Mouse (Mus musculus) MEL (cell line): ENCODE measurements around the gene Mapk8ip3. TPM values are rescaled to one million over a fixed set of nuclear protein-coding genes. Genes with fewer than 3 reads are reported as not detected.

ENCODE experiments used
- DNase-seq: peaks from one replicate; pipeline ENCODE4 v3.0.0; 2011; ENCODE audit warnings: low read depth, low spot score
- H3K27ac ChIP-seq: 2 replicates; pipeline ENCODE4 v1.5.1; 2012; ENCODE audit warnings: low read depth, mild to moderate bottlenecking, control low read depth, low read length, moderate library complexity; ENCODE audit not compliant: control insufficient read depth
- H3K27me3 ChIP-seq, 2 experiments: fragments of 150-350 bp in 1 of 2; sonication (generic) in 1 of 2; 2 replicates each; pipeline ENCODE4 v1.6.1; 2012; ENCODE audit warnings: low read length in 2 of 2, mild to moderate bottlenecking in 2 of 2, improper control_type of control experiment in 1 of 2, moderate library complexity in 1 of 2; ENCODE audit not compliant: insufficient read depth in 2 of 2, control insufficient read depth in 1 of 2
- H3K36me3 ChIP-seq, 2 experiments: 2 replicates each; pipeline ENCODE4 v1.6.1; 2012 to 2014; ENCODE audit warnings: low read length in 2 of 2, improper control_type of control experiment in 1 of 2, inconsistent platforms in 1 of 2, mild to moderate bottlenecking in 1 of 2; ENCODE audit not compliant: insufficient read depth in 2 of 2, control insufficient read depth in 1 of 2
- H3K4me1 ChIP-seq, 2 experiments: fragments of 150-350 bp in 1 of 2; sonication (generic) in 1 of 2; 2 replicates each; pipeline ENCODE4 v1.6.1; 2012; ENCODE audit warnings: low read length in 2 of 2, improper control_type of control experiment in 1 of 2, mild to moderate bottlenecking in 1 of 2; ENCODE audit not compliant: insufficient read depth in 2 of 2, control insufficient read depth in 1 of 2
- H3K4me3 ChIP-seq, 2 experiments: fragments of 150-350 bp in 1 of 2; sonication (generic) in 1 of 2; 2 replicates each; pipeline ENCODE4 v1.5.1; 2012; ENCODE audit warnings: low read depth in 2 of 2, low read length in 2 of 2, mild to moderate bottlenecking in 2 of 2, moderate library complexity in 2 of 2, control low read depth in 1 of 2, improper control_type of control experiment in 1 of 2; ENCODE audit not compliant: control insufficient read depth in 1 of 2, insufficient read depth in 1 of 2
- H3K79me2 ChIP-seq: 2 replicates; pipeline ENCODE4 v1.6.1; 2012; ENCODE audit warnings: mild to moderate bottlenecking, low read length, moderate library complexity; ENCODE audit not compliant: control insufficient read depth, poor library complexity, insufficient read depth
- H3K9ac ChIP-seq: 2 replicates; pipeline ENCODE4 v1.6.1; 2012; ENCODE audit warnings: low read depth, mild to moderate bottlenecking, control low read depth, low read length, moderate library complexity; ENCODE audit not compliant: control insufficient read depth, poor library complexity, severe bottlenecking
- H3K9me3 ChIP-seq: fragments of 150-350 bp; sonication (generic); replicated peaks from 2 replicates; pipeline ENCODE4 v1.6.1; 2012; ENCODE audit warnings: mild to moderate bottlenecking, low read length, improper control_type of control experiment, moderate library complexity; ENCODE audit not compliant: insufficient read depth
- BHLHE40 ChIP-seq: IDR thresholded peaks from 2 replicates; pipeline ENCODE4 v1.6.1; 2012; ENCODE audit warnings: low read depth, mild to moderate bottlenecking, inconsistent platforms, low read length, improper control_type of control experiment, borderline replicate concordance
- E2F4 ChIP-seq: IDR thresholded peaks from 2 replicates; pipeline ENCODE4 v1.6.1; 2011; ENCODE audit warnings: low read depth, low read length, improper control_type of control experiment, borderline replicate concordance
- ETS1 ChIP-seq: IDR thresholded peaks from 2 replicates; pipeline ENCODE4 v1.6.1; 2012; ENCODE audit warnings: low read depth, mild to moderate bottlenecking, inconsistent platforms, low read length, improper control_type of control experiment, moderate library complexity
- JUND ChIP-seq: IDR thresholded peaks from 2 replicates; pipeline ENCODE4 v1.6.1; 2011; ENCODE audit warnings: low read depth, mild to moderate bottlenecking, improper control_type of control experiment, low read length
- KAT2A ChIP-seq: conservative IDR thresholded peaks from 2 replicates; pipeline ENCODE4 v1.6.1; 2012; ENCODE audit warnings: low read depth, low read length, improper control_type of control experiment, inconsistent platforms
- MAX ChIP-seq: IDR thresholded peaks from 2 replicates; pipeline ENCODE4 v1.6.1; 2011; ENCODE audit warnings: low read length, improper control_type of control experiment
- MEF2A ChIP-seq: IDR thresholded peaks from 2 replicates; pipeline ENCODE4 v1.6.1; 2014; ENCODE audit warnings: low read depth, mild to moderate bottlenecking, inconsistent platforms, low read length, improper control_type of control experiment; ENCODE audit not compliant: poor library complexity, insufficient replicate concordance, severe bottlenecking; ENCODE audit errors: extremely low read depth
- NELFE ChIP-seq: IDR thresholded peaks from 2 replicates; pipeline ENCODE4 v1.6.1; 2011; ENCODE audit warnings: low read depth, low read length, improper control_type of control experiment
- NRF1 ChIP-seq: IDR thresholded peaks from 2 replicates; pipeline ENCODE4 v1.6.1; 2014; ENCODE audit warnings: low read depth, mild to moderate bottlenecking, inconsistent platforms, low read length, improper control_type of control experiment, moderate library complexity; ENCODE audit not compliant: poor library complexity, insufficient read depth, severe bottlenecking
- POLR2A ChIP-seq, 2 experiments: IDR thresholded peaks; 2 replicates each; pipeline ENCODE4 v1.6.1; 2011 to 2012; ENCODE audit warnings: low read length in 2 of 2, mild to moderate bottlenecking in 2 of 2, control low read depth in 1 of 2, improper control_type of control experiment in 1 of 2, low read depth in 1 of 2, moderate library complexity in 1 of 2; ENCODE audit not compliant: control insufficient read depth in 1 of 2, insufficient read depth in 1 of 2, poor library complexity in 1 of 2
- POLR2AphosphoS5 ChIP-seq: IDR thresholded peaks from 2 replicates; pipeline ENCODE4 v1.6.1; 2012; ENCODE audit warnings: low read depth, borderline replicate concordance, mild to moderate bottlenecking, inconsistent platforms, low read length, moderate library complexity, mixed read lengths
- RAD21 ChIP-seq: IDR thresholded peaks from 2 replicates; pipeline ENCODE4 v1.6.1; 2011; ENCODE audit warnings: mild to moderate bottlenecking, low read depth, low read length, improper control_type of control experiment
- RCOR1 ChIP-seq: IDR thresholded peaks from 2 replicates; pipeline ENCODE4 v1.6.1; 2012; ENCODE audit warnings: low read depth, mild to moderate bottlenecking, inconsistent platforms, low read length, improper control_type of control experiment
- TAL1 ChIP-seq: IDR thresholded peaks from 2 replicates; pipeline ENCODE4 v1.6.1; 2012; ENCODE audit warnings: mild to moderate bottlenecking, inconsistent platforms, low read length, moderate library complexity, mixed read lengths
- TBP ChIP-seq: IDR thresholded peaks from 2 replicates; pipeline ENCODE4 v1.8.0; 2011; ENCODE audit warnings: low read depth, low read length, improper control_type of control experiment
- TCF12 ChIP-seq: IDR thresholded peaks from 2 replicates; pipeline ENCODE4 v1.6.1; 2014; ENCODE audit warnings: low read depth, mild to moderate bottlenecking, inconsistent platforms, low read length, improper control_type of control experiment, moderate library complexity
- USF1 ChIP-seq: IDR thresholded peaks from 2 replicates; pipeline ENCODE4 v1.6.1; 2014; ENCODE audit warnings: low read depth, mild to moderate bottlenecking, inconsistent platforms, low read length, improper control_type of control experiment, moderate library complexity
- ZNF384 ChIP-seq: IDR thresholded peaks from 2 replicates; pipeline ENCODE4 v1.6.1; 2012; ENCODE audit warnings: low read depth, mild to moderate bottlenecking, inconsistent platforms, low read length, improper control_type of control experiment
- polyA plus RNA-seq, 2 experiments: library from polyadenylated mRNA; stranded (reverse) in 1 of 2; unstranded in 1 of 2; fragments of >175 nt in 1 of 2; fragments of >200 nt in 1 of 2; gene quantifications; 2 replicates each; pipeline versions ENCODE4 v1.2.1 to v1.2.4; 2012; ENCODE audit warnings: low replicate concordance in 2 of 2, low read depth in 1 of 2; ENCODE audit not compliant: insufficient read length in 2 of 2, insufficient read depth in 1 of 2, missing spikeins in 1 of 2
- total RNA-seq: library from RNA; depleted of rRNA; stranded (reverse); fragments of 300-350 nt; gene quantifications from 2 replicates; pipeline ENCODE4 v1.2.3, GENCODE M21; 2012

Mapk8ip3 gene
- total and polyA plus RNA-seq, 3 experiments, result 22.8 to 44.5 TPM; not detected in 1

GRCm38 (mm10) chr17:24932431-24932830, 4.3 kb downstream of the Mapk8ip3 start:
- no peak for DNase-seq
- Histone ChIP-seq H3K9me3 (no peaks in the 10 kb centered on the region), H3K4me3 (no peak overlapping the region), H3K4me1 (peaks cover 0 to 4% of the 10 kb centered on the region in 2 experiments), H3K36me3 (peaks cover 0 to 7% of the 10 kb centered on the region in 2 experiments; a peak in 3 of 4 replicates), H3K27ac (no peak overlapping the region), H3K9ac (no peak overlapping the region), H3K79me2 (peaks cover 29% of the 10 kb centered on the region), H3K27me3 (no peaks in the 10 kb centered on the region)
- TF ChIP-seq TBP (no peak), POLR2AphosphoS5 (no peak), KAT2A (no peak), JUND (no peak), BHLHE40 (no peak), POLR2A (IDR thresholded peaks at IDR 0.05; ENCODE audit: control insufficient read depth in 1 of 2, insufficient read depth in 1 of 2, low read depth in 1 of 2, low read length in 2 of 2, poor library complexity in 1 of 2) (no peak), USF1 (no peak), ZNF384 (no peak), RAD21 (no peak), TAL1 (no peak), MEF2A (no peak)
- TF ChIP-seq, all 39 proteins: peak for 0

GRCm38 (mm10) chr17:24929506-24929905, 7.3 kb downstream of the Mapk8ip3 start:
- DNase-seq, result no peak
- peaks cover 14% of the 10 kb centered on the region for H3K79me2 ChIP-seq
- no peaks in the 10 kb centered on the region for H3K9me3 ChIP-seq
- TF ChIP-seq MAX (no peak), NRF1 (no peak), ETS1 (no peak), TAL1 (no peak), E2F4 (no peak), NELFE (no peak), RCOR1 (no peak), TCF12 (no peak)
- H3K27ac ChIP-seq, result no peak overlapping the region
- peaks cover 0 to 7% of the 10 kb centered on the region in 2 experiments for H3K36me3 ChIP-seq
- H3K4me1 ChIP-seq, result peaks cover 0 to 4% of the 10 kb centered on the region in 2 experiments
- H3K27me3 ChIP-seq, result no peaks in the 10 kb centered on the region
- no peak overlapping the region for H3K9ac ChIP-seq
- H3K4me3 ChIP-seq, result no peak overlapping the region
